Mouse (Mus musculus): ENCODE data around the gene Tnfrsf25. TPM values are rescaled to one million over a fixed set of nuclear protein-coding genes. Genes with fewer than 3 reads are reported as not detected.

Gene Tnfrsf25
- polyA plus RNA-seq, 1 experiment from 2014 or later = 0.97 TPM

GRCm38 (mm10) chr4:152126026-152126920, 10.5 kb downstream of the Tnfrsf25 start:
- WGBS = 3% methylated on average over 65 of the region's 65 CpGs
- Histone ChIP-seq H3K4me3 (peak overlapping the region; percentile 24), H3K27me3 (peaks cover 96% of the 10 kb centered on the region), H3K4me2 (peak overlapping the region; percentile 55), H3K9me3 (no peaks in the 10 kb centered on the region), H3K4me1 (replicated peaks) (peaks cover 30% of the 10 kb centered on the region), H3K36me3 (no peaks in the 10 kb centered on the region), H3K9ac (no peak overlapping the region), H3K27ac (replicated peaks) (no peak overlapping the region)
- ATAC-seq (ENCODE audit: low FRiP score, low read depth) = no peak

GRCm38 (mm10) chr4:152127884-152128283, 12.2 kb downstream of the Tnfrsf25 start:
- no peak for ATAC-seq (ENCODE audit: low FRiP score, low read depth)
- Histone ChIP-seq H3K27ac (replicated peaks) (no peak overlapping the region), H3K36me3 (no peaks in the 10 kb centered on the region), H3K27me3 (peaks cover 96% of the 10 kb centered on the region), H3K4me2 (no peak overlapping the region), H3K9ac (no peak overlapping the region), H3K4me1 (replicated peaks) (peaks cover 43% of the 10 kb centered on the region), H3K4me3 (no peak overlapping the region), H3K9me3 (no peaks in the 10 kb centered on the region)
- 83% methylated on average over 11 of the region's 11 CpGs for WGBS

- no peak overlapping the region for H3K4me2 ChIP-seq
- H3K27ac ChIP-seq (replicated peaks) = no peak overlapping the region
- peaks cover 43% of the 10 kb centered on the region for H3K4me1 ChIP-seq (replicated peaks)
- WGBS = 49% methylated on average over 5 of the region's 5 CpGs
- no peaks in the 10 kb centered on the region for H3K9me3 ChIP-seq
- H3K4me3 ChIP-seq = no peak overlapping the region
- H3K36me3 ChIP-seq = no peaks in the 10 kb centered on the region
- ATAC-seq (ENCODE audit: low FRiP score, low read depth) = no peak
- no peak overlapping the region for H3K9ac ChIP-seq
- peaks cover 96% of the 10 kb centered on the region for H3K27me3 ChIP-seq
Observed at GRCm38 (mm10) chr4:152128784-152129183, 13.1 kb downstream of the Tnfrsf25 start.

GRCm38 (mm10) chr4:152129395-152129930, 13.7 kb downstream of the Tnfrsf25 start:
- Histone ChIP-seq H3K27me3 (peaks cover 96% of the 10 kb centered on the region), H3K4me2 (no peak overlapping the region), H3K4me1 (replicated peaks) (peaks cover 43% of the 10 kb centered on the region), H3K9ac (no peak overlapping the region), H3K27ac (replicated peaks) (no peak overlapping the region), H3K9me3 (no peaks in the 10 kb centered on the region), H3K36me3 (no peaks in the 10 kb centered on the region), H3K4me3 (no peak overlapping the region)
- 21% methylated on average over 13 of the region's 13 CpGs for WGBS
- no peak for ATAC-seq (ENCODE audit: low FRiP score, low read depth)

GRCm38 (mm10) chr4:152130771-152131653, 15.3 kb downstream of the Tnfrsf25 start:
- H3K4me2 ChIP-seq = peak overlapping the region; percentile 53
- 0 out of 2 replicates have a peak overlapping the region, but pooled peaks have one; percentile 33 for H3K27ac ChIP-seq (replicated peaks)
- peaks cover 33% of the 10 kb centered on the region for H3K4me1 ChIP-seq (replicated peaks)
- no peak overlapping the region for H3K9ac ChIP-seq
- no peaks in the 10 kb centered on the region for H3K36me3 ChIP-seq
- no peaks in the 10 kb centered on the region for H3K9me3 ChIP-seq
- under 1% methylated on average over 85 of the region's 85 CpGs for WGBS
- peak; percentile 78 for ATAC-seq (ENCODE audit: low FRiP score, low read depth)
- H3K4me3 ChIP-seq = peak overlapping the region; percentile 31
- peaks cover 84% of the 10 kb centered on the region for H3K27me3 ChIP-seq

GRCm38 (mm10) chr4:152131809-152132771, 16.4 kb downstream of the Tnfrsf25 start:
- no peaks in the 10 kb centered on the region for H3K36me3 ChIP-seq
- H3K4me3 ChIP-seq = peak overlapping the region; percentile 31; the same call in 1 of the 2 replicates
- no peak; the same call in 1 of the 2 replicates for ATAC-seq (ENCODE audit: low FRiP score, low read depth)
- 5% methylated on average over 50 of the region's 50 CpGs for WGBS
- peak overlapping the region; percentile 53 for H3K4me2 ChIP-seq
- H3K9me3 ChIP-seq = no peaks in the 10 kb centered on the region
- peaks cover 25% of the 10 kb centered on the region for H3K4me1 ChIP-seq (replicated peaks)
- H3K27ac ChIP-seq (replicated peaks) = no peak overlapping the region
- no peak overlapping the region for H3K9ac ChIP-seq
- peaks cover 77% of the 10 kb centered on the region for H3K27me3 ChIP-seq

GRCm38 (mm10) chr4:152132772-152133169, 17.0 kb downstream of the Tnfrsf25 start:
- no peaks in the 10 kb centered on the region for H3K36me3 ChIP-seq
- no peak overlapping the region for H3K27ac ChIP-seq (replicated peaks)
- H3K4me3 ChIP-seq = no peak overlapping the region
- ATAC-seq (ENCODE audit: low FRiP score, low read depth) = no peak
- H3K4me2 ChIP-seq = no peak overlapping the region
- 28% methylated on average over 10 of the region's 10 CpGs for WGBS
- no peaks in the 10 kb centered on the region for H3K9me3 ChIP-seq
- H3K4me1 ChIP-seq (replicated peaks) = peaks cover 25% of the 10 kb centered on the region
- H3K9ac ChIP-seq = no peak overlapping the region
- H3K27me3 ChIP-seq = peaks cover 71% of the 10 kb centered on the region

GRCm38 (mm10) chr4:152133213-152133612, 17.5 kb downstream of the Tnfrsf25 start:
- Histone ChIP-seq H3K4me1 (replicated peaks) (peaks cover 27% of the 10 kb centered on the region), H3K4me3 (no peak overlapping the region), H3K27me3 (peaks cover 66% of the 10 kb centered on the region), H3K27ac (replicated peaks) (no peak overlapping the region), H3K9ac (no peak overlapping the region), H3K36me3 (no peaks in the 10 kb centered on the region), H3K4me2 (no peak overlapping the region), H3K9me3 (no peaks in the 10 kb centered on the region)
- no peak for ATAC-seq (ENCODE audit: low FRiP score, low read depth)
- WGBS = 54% methylated on average over 5 of the region's 5 CpGs

- Histone ChIP-seq H3K27me3 (peaks cover 60% of the 10 kb centered on the region), H3K4me2 (no peak overlapping the region), H3K36me3 (no peaks in the 10 kb centered on the region), H3K27ac (replicated peaks) (no peak overlapping the region), H3K9me3 (no peaks in the 10 kb centered on the region), H3K4me3 (no peak overlapping the region), H3K9ac (no peak overlapping the region), H3K4me1 (replicated peaks) (peaks cover 34% of the 10 kb centered on the region)
- ATAC-seq (ENCODE audit: low FRiP score, low read depth) = no peak
Observed at GRCm38 (mm10) chr4:152134507-152134906, 18.8 kb downstream of the Tnfrsf25 start.

- ATAC-seq (ENCODE audit: low FRiP score, low read depth) = no peak
- H3K4me2 ChIP-seq = no peak overlapping the region
- 85% methylated on average over 12 of the region's 12 CpGs for WGBS
- peaks cover 58% of the 10 kb centered on the region for H3K27me3 ChIP-seq
- H3K36me3 ChIP-seq = no peaks in the 10 kb centered on the region
- H3K9ac ChIP-seq = no peak overlapping the region
- H3K9me3 ChIP-seq = no peaks in the 10 kb centered on the region
- no peak overlapping the region for H3K27ac ChIP-seq (replicated peaks)
- peaks cover 32% of the 10 kb centered on the region for H3K4me1 ChIP-seq (replicated peaks)
- no peak overlapping the region for H3K4me3 ChIP-seq
Observed at GRCm38 (mm10) chr4:152135363-152135762, 19.6 kb downstream of the Tnfrsf25 start.
